ENCODE assay signal across 28 mouse cellular contexts in genomic region chr3:148650241-148650640, GRCm38 (mm10).
DNase-seq lines count a peak whose midpoint lies in the region; ATAC-seq lines count a peak whose summit lies in the region.
"Had no signal": no experiment of that assay in that cellular context is flagged by ENCODE, and none has a peak within 500 bp of the region (broad histone marks: within the 10 kb centered on the region; RNA-seq: fewer than 3 reads in every experiment).

No protein-coding gene starts in this region.

- no peaks in the 10 kb centered on the region for H3K27me3 ChIP-seq in embryonic facial prominence, embryonic 14.5 days (replicated peaks; ENCODE audit: control insufficient read depth, insufficient read depth, low read length)
- no peaks in the 10 kb centered on the region for H3K27me3 ChIP-seq in embryonic facial prominence, embryonic 10.5 days (replicated peaks; ENCODE audit: low read depth, poor library complexity, severe bottlenecking)
- H3K27me3 ChIP-seq in hindbrain, embryonic 12.5 days = no peaks in the 10 kb centered on the region
- no peaks in the 10 kb centered on the region for H3K27me3 ChIP-seq in hindbrain, embryonic 13.5 days
- no peaks in the 10 kb centered on the region for H3K27me3 ChIP-seq in midbrain, embryonic 14.5 days (ENCODE audit: control insufficient read depth, insufficient read depth, low read length)
- H3K27me3 ChIP-seq in midbrain, embryonic 13.5 days = no peaks in the 10 kb centered on the region
- H3K27me3 ChIP-seq: CH12.LX; embryonic facial prominence, embryonic 12.5 days; embryonic facial prominence, embryonic 15.5 days; forebrain, embryonic 12.5 days had no signal

- intact Hi-C loops in heart, postnatal 10 days (cut with DNase I) = no loop called here

- 69% methylated on average over 8 of the region's 8 CpGs for WGBS in embryonic facial prominence, embryonic 14.5 days
- WGBS in embryonic facial prominence, embryonic 10.5 days = 75% methylated on average over 8 of the region's 8 CpGs
- WGBS in hindbrain, embryonic 12.5 days = 54% methylated on average over 8 of the region's 8 CpGs
- WGBS in hindbrain, embryonic 13.5 days = 44% methylated on average over 8 of the region's 8 CpGs
- WGBS in midbrain, embryonic 14.5 days = 23% methylated on average over 8 of the region's 8 CpGs
- WGBS in midbrain, embryonic 13.5 days = 46% methylated on average over 8 of the region's 8 CpGs

- no peaks in the 10 kb centered on the region for H3K36me3 ChIP-seq in embryonic facial prominence, embryonic 14.5 days (ENCODE audit: control insufficient read depth, insufficient read depth, low read length)
- no peaks in the 10 kb centered on the region for H3K36me3 ChIP-seq in embryonic facial prominence, embryonic 10.5 days (replicated peaks)
- no peaks in the 10 kb centered on the region for H3K36me3 ChIP-seq in hindbrain, embryonic 12.5 days
- H3K36me3 ChIP-seq in hindbrain, embryonic 13.5 days = no peaks in the 10 kb centered on the region
- no peaks in the 10 kb centered on the region for H3K36me3 ChIP-seq in midbrain, embryonic 14.5 days (ENCODE audit: control insufficient read depth, insufficient read depth, low read length)
- H3K36me3 ChIP-seq in midbrain, embryonic 13.5 days = no peaks in the 10 kb centered on the region
- H3K36me3 ChIP-seq: embryonic facial prominence, embryonic 12.5 days; embryonic facial prominence, embryonic 15.5 days; forebrain, embryonic 10.5 days; forebrain, embryonic 12.5 days; G1E had no signal

- no peak overlapping the region for H3K4me2 ChIP-seq in embryonic facial prominence, embryonic 14.5 days (ENCODE audit: low read depth, low read length)
- no peak overlapping the region for H3K4me2 ChIP-seq in hindbrain, embryonic 12.5 days (replicated peaks)
- no peak overlapping the region for H3K4me2 ChIP-seq in hindbrain, embryonic 13.5 days
- H3K4me2 ChIP-seq in midbrain, embryonic 14.5 days (ENCODE audit: low read length) = no peak overlapping the region
- no peak overlapping the region for H3K4me2 ChIP-seq in midbrain, embryonic 13.5 days (replicated peaks)
- H3K4me2 ChIP-seq: embryonic facial prominence, embryonic 12.5 days; embryonic facial prominence, embryonic 15.5 days; forebrain, embryonic 12.5 days had no signal

- H3K9me3 ChIP-seq in embryonic facial prominence, embryonic 14.5 days (ENCODE audit: control insufficient read depth, low read length) = no peaks in the 10 kb centered on the region
- no peaks in the 10 kb centered on the region for H3K9me3 ChIP-seq in embryonic facial prominence, embryonic 10.5 days
- H3K9me3 ChIP-seq in hindbrain, embryonic 12.5 days (replicated peaks) = no peaks in the 10 kb centered on the region
- H3K9me3 ChIP-seq in hindbrain, embryonic 13.5 days = peaks cover 3% of the 10 kb centered on the region; the same call in 1 of the 2 replicates
- no peaks in the 10 kb centered on the region for H3K9me3 ChIP-seq in midbrain, embryonic 14.5 days (ENCODE audit: control insufficient read depth, low read length)
- H3K9me3 ChIP-seq in midbrain, embryonic 13.5 days = no peaks in the 10 kb centered on the region
- H3K9me3 ChIP-seq: embryonic facial prominence, embryonic 12.5 days; embryonic facial prominence, embryonic 15.5 days; forebrain, embryonic 10.5 days; forebrain, embryonic 12.5 days had no signal

- DNase-seq in embryonic facial prominence, embryonic 14.5 days (ENCODE audit: low spot score) = peak; percentile 21
- DNase-seq in embryonic facial prominence, embryonic 10.5 days (ENCODE audit: low spot score) = no peak
- no peak for DNase-seq in midbrain, embryonic 14.5 days
- no peak for DNase-seq in heart, postnatal 10 days
- DNase-seq: adrenal gland, adult 2 months; adrenal gland, postnatal 10 days; adrenal gland, postnatal 25 days; B cell, adult 2 months; cerebellum, adult 11 months; cerebellum, adult 18-20 months; cerebellum, adult 8-10 months; cerebellum, adult 9-11 months; cerebellum, postnatal 14 days; cerebellum, postnatal 36 days; embryo, embryonic 11 days had no signal

- H3K4me3 ChIP-seq in embryonic facial prominence, embryonic 14.5 days (ENCODE audit: low read depth, low read length) = no peak overlapping the region
- H3K4me3 ChIP-seq in embryonic facial prominence, embryonic 10.5 days = no peak overlapping the region
- H3K4me3 ChIP-seq in hindbrain, embryonic 12.5 days = no peak overlapping the region
- no peak overlapping the region for H3K4me3 ChIP-seq in hindbrain, embryonic 13.5 days
- H3K4me3 ChIP-seq in midbrain, embryonic 14.5 days (replicated peaks; ENCODE audit: low read depth, low read length) = no peak overlapping the region
- H3K4me3 ChIP-seq in midbrain, embryonic 13.5 days (replicated peaks) = no peak overlapping the region
- H3K4me3 ChIP-seq: embryonic facial prominence, embryonic 12.5 days; embryonic facial prominence, embryonic 15.5 days; erythroblast, embryonic 14.5 days; forebrain, embryonic 10.5 days; forebrain, embryonic 12.5 days had no signal

- no peak overlapping the region for H3K9ac ChIP-seq in embryonic facial prominence, embryonic 14.5 days (ENCODE audit: low read depth, low read length)
- no peak overlapping the region for H3K9ac ChIP-seq in hindbrain, embryonic 12.5 days
- H3K9ac ChIP-seq in hindbrain, embryonic 13.5 days = no peak overlapping the region
- H3K9ac ChIP-seq in midbrain, embryonic 14.5 days (replicated peaks; ENCODE audit: low read length) = no peak overlapping the region
- H3K9ac ChIP-seq in midbrain, embryonic 13.5 days (replicated peaks) = no peak overlapping the region
- H3K9ac ChIP-seq: embryonic facial prominence, embryonic 12.5 days; embryonic facial prominence, embryonic 15.5 days; forebrain, embryonic 12.5 days had no signal

- ATAC-seq in embryonic facial prominence, embryonic 14.5 days (ENCODE audit: low read depth) = no peak
- ATAC-seq in hindbrain, embryonic 12.5 days (ENCODE audit: low FRiP score) = 0 out of 2 replicates have a peak, but pooled peaks have one; percentile 60
- no peak for ATAC-seq in hindbrain, embryonic 13.5 days (ENCODE audit: low FRiP score)
- peak; percentile 46; the same call in 1 of the 2 replicates for ATAC-seq in midbrain, embryonic 14.5 days (ENCODE audit: low FRiP score, low TSS enrichment)
- no peak for ATAC-seq in midbrain, embryonic 13.5 days
- ATAC-seq: CD4-positive, CD25-positive, alpha-beta regulatory T cell, adult 4 months; forebrain, embryonic 14.5 days; forebrain, embryonic 16.5 days had no signal

- H3K4me1 ChIP-seq in embryonic facial prominence, embryonic 14.5 days (ENCODE audit: control insufficient read depth, insufficient read depth, low read length) = no peaks in the 10 kb centered on the region
- H3K4me1 ChIP-seq in embryonic facial prominence, embryonic 10.5 days = no peaks in the 10 kb centered on the region
- H3K4me1 ChIP-seq in hindbrain, embryonic 12.5 days = no peaks in the 10 kb centered on the region
- 0 out of 2 replicates have a peak, but pooled peaks cover 2% of the 10 kb centered on the region for H3K4me1 ChIP-seq in hindbrain, embryonic 13.5 days (replicated peaks)
- H3K4me1 ChIP-seq in midbrain, embryonic 14.5 days (ENCODE audit: control insufficient read depth, insufficient read depth, low read length) = no peaks in the 10 kb centered on the region
- no peaks in the 10 kb centered on the region for H3K4me1 ChIP-seq in midbrain, embryonic 13.5 days (replicated peaks)
- H3K4me1 ChIP-seq: embryonic facial prominence, embryonic 12.5 days; embryonic facial prominence, embryonic 15.5 days; forebrain, embryonic 10.5 days; forebrain, embryonic 12.5 days had no signal

- H3K27ac ChIP-seq in embryonic facial prominence, embryonic 14.5 days (replicated peaks; ENCODE audit: low read depth, low read length) = no peak overlapping the region
- H3K27ac ChIP-seq in embryonic facial prominence, embryonic 10.5 days (replicated peaks) = no peak overlapping the region
- no peak overlapping the region for H3K27ac ChIP-seq in hindbrain, embryonic 12.5 days
- H3K27ac ChIP-seq in hindbrain, embryonic 13.5 days = no peak overlapping the region
- no peak overlapping the region for H3K27ac ChIP-seq in midbrain, embryonic 14.5 days (replicated peaks; ENCODE audit: low read depth, low read length)
- H3K27ac ChIP-seq in midbrain, embryonic 13.5 days = no peak overlapping the region
- H3K27ac ChIP-seq: embryonic facial prominence, embryonic 12.5 days; embryonic facial prominence, embryonic 15.5 days; forebrain, embryonic 10.5 days; forebrain, embryonic 12.5 days had no signal

Comparison
In these comparisons a context has a peak if more than half of its experiments do, and no peak if none do; other contexts are left out.
1. ATAC-seq: peak in hindbrain, embryonic 12.5 days (single experiment) and midbrain, embryonic 14.5 days (single experiment); none in embryonic facial prominence, embryonic 14.5 days (single experiment), hindbrain, embryonic 13.5 days (single experiment) and midbrain, embryonic 13.5 days (single experiment).